Mouse (Mus musculus) heart, embryonic 15.5 days (tissue): ENCODE measurements around the gene Zc3hav1l. TPM values are rescaled to one million over a fixed set of nuclear protein-coding genes. Genes with fewer than 3 reads are reported as not detected.

ENCODE experiments used
- ATAC-seq: fragments of 200-750 bp; cut with Nextera tagmentation; replicated peaks from 2 replicates; pipeline ENCODE4 v1.8.0; 2017; ENCODE audit warnings: low read depth, moderate TSS enrichment; ENCODE audit not compliant: insufficient number of reproducible peaks, insufficient read depth, low FRiP score
- H3K27ac ChIP-seq: fragments of 300-500 bp; sonication (generic); 2 replicates; pipeline ENCODE4 v1.5.1; 2015; ENCODE audit warnings: mild to moderate bottlenecking, inconsistent platforms
- H3K27me3 ChIP-seq: fragments of 300-500 bp; sonication (generic); 2 replicates; pipeline ENCODE4 v1.6.1; 2015; ENCODE audit warnings: inconsistent platforms
- H3K36me3 ChIP-seq: fragments of 300-500 bp; sonication (generic); 2 replicates; pipeline ENCODE4 v1.6.1; 2015; ENCODE audit warnings: mild to moderate bottlenecking, inconsistent platforms
- H3K4me1 ChIP-seq: fragments of 300-500 bp; sonication (generic); replicated peaks from 2 replicates; pipeline ENCODE4 v1.6.1; 2015; ENCODE audit warnings: inconsistent platforms
- H3K4me2 ChIP-seq: fragments of 300-500 bp; sonication (generic); 2 replicates; pipeline ENCODE4 v1.6.1; 2015; ENCODE audit warnings: inconsistent platforms, mild to moderate bottlenecking, moderate library complexity
- H3K4me3 ChIP-seq: fragments of 300-500 bp; sonication (generic); 2 replicates; pipeline ENCODE4 v1.5.1; 2015; ENCODE audit warnings: mild to moderate bottlenecking, inconsistent platforms
- H3K9ac ChIP-seq: fragments of 300-500 bp; sonication (generic); 2 replicates; pipeline ENCODE4 v1.6.1; 2015; ENCODE audit warnings: mild to moderate bottlenecking, inconsistent platforms
- H3K9me3 ChIP-seq: fragments of 300-500 bp; sonication (generic); replicated peaks from 2 replicates; pipeline ENCODE4 v1.6.1; 2016; ENCODE audit warnings: inconsistent platforms
- WGBS: fragments of 180-500 bp; shearing (Covaris S2); methylation state at CpG from one replicate; pipeline ENCODE4 v1.1.7; 2015; ENCODE audit warnings: mixed read lengths; 5-methylcytosine and 5-hydroxymethylcytosine counted together
- polyA plus RNA-seq: library from polyadenylated mRNA; unstranded; fragments of >200 nt; fragmentation: Nextera tagmentation; extraction: Ambion mirVana; gene quantifications from 2 replicates; pipeline ENCODE4 v1.2.1, GENCODE M21; 2015

The Zc3hav1l gene
- polyA plus RNA-seq, 1 experiment from 2014 or later = 5.1 TPM

DNA sequence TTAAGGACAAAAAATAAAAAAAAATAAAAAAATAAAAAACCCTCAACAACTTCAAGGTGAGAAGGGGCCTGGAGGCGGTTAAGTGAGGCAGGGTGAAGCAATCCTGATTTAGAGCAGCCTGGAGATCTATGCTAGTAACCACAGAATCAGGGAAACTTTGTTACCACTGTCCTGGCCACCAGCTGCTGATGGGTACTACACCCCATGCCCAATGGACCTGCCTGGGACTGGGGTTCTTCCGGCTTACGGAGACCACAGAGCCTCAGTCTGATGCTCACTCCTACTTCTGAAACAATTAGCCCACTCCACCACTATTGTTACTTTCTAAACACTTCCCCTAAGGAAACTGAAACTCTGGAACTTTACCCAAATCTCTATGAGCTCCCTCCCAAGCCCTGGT is 54.3 kb downstream of the Zc3hav1l start:
- Histone ChIP-seq H3K4me1 (peaks cover 12% of the 10 kb centered on the region; the same call in 1 of the 2 replicates), H3K9ac (no peak overlapping the region), H3K4me3 (no peak overlapping the region), H3K36me3 (no peaks in the 10 kb centered on the region), H3K27me3 (no peaks in the 10 kb centered on the region), H3K27ac (no peak overlapping the region), H3K9me3 (no peaks in the 10 kb centered on the region), H3K4me2 (no peak overlapping the region)
- WGBS = 69% methylated on average over 3 of the region's 3 CpGs
- no peak for ATAC-seq

DNA sequence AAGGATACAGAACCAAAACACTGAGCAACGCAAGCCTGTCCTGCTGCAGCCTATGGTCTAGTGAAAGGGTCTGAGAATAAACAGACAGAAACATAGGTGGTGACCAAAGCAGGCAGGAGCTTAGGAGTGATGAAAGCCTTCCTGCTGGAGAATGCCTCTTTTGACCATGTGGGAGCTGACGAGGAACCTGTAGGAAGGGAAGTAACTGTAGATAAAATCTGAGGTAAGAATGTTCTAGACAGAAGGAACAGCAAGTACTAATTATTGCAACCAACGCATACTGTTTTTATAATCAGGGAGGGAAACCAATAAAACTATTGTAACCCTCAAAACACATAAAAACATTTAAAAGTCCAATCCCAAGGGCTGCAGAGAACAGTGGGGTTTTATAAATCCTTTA is 54.9 kb downstream of the Zc3hav1l start:
- Histone ChIP-seq H3K27ac (no peak overlapping the region), H3K9ac (no peak overlapping the region), H3K27me3 (no peaks in the 10 kb centered on the region), H3K4me3 (no peak overlapping the region), H3K4me2 (no peak overlapping the region), H3K9me3 (no peaks in the 10 kb centered on the region), H3K4me1 (peaks cover 12% of the 10 kb centered on the region; the same call in 1 of the 2 replicates), H3K36me3 (no peaks in the 10 kb centered on the region)
- 56% methylated on average over 3 of the region's 3 CpGs for WGBS
- no peak for ATAC-seq

DNA sequence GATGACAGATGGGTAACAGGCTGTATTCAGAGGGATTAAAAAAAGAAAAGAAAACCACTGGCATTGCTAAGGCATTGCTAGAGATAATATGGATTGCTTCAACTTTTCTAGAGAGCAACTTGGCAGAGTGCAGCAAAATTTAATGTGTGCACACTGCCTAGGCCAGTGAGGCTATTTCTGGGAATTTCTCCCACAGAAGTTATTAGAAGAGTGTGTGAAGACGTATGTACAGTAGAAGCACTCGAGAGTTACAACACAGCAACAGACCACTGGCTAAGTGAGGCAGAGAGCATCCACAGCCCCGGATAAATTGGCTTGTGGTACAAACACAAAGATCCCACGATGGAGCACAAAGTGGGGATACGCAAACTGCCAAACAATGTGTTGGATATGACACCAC is 56.2 kb downstream of the Zc3hav1l start:
- H3K4me1 ChIP-seq = peaks cover 12% of the 10 kb centered on the region; the same call in 1 of the 2 replicates
- no peak overlapping the region for H3K27ac ChIP-seq
- ATAC-seq = no peak
- no peak overlapping the region for H3K4me3 ChIP-seq
- no peak overlapping the region for H3K4me2 ChIP-seq
- H3K9ac ChIP-seq = no peak overlapping the region
- H3K9me3 ChIP-seq = no peaks in the 10 kb centered on the region
- no peaks in the 10 kb centered on the region for H3K36me3 ChIP-seq
- H3K27me3 ChIP-seq = no peaks in the 10 kb centered on the region
- 68% methylated on average over 5 of the region's 5 CpGs for WGBS

DNA sequence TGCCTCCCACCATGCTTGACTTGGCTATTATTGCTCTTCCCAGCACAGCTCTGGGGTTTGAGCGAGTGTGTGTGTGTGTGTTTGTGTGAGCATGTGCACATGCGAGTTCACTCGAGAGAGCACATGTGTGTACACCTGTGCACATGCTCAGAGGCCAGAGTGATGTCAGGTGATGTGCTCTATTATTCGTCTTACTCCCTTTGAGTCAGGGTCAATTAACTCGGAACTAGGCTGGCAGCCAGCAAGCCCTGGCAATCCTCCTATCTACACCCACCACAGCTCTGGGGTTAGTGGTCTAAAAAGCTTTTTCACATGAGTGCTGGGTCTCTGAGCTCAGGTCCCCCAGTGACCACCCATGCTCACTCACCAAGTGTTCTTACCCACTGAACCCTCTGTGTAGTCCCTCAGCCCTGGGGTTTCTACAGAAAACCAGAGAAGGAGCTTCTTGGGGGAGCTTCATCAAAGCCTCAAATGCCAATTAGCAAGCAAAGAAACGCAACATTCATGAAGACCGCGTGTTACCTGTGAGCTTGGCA is 56.7 kb downstream of the Zc3hav1l start:
- H3K36me3 ChIP-seq = no peaks in the 10 kb centered on the region
- H3K9ac ChIP-seq = no peak overlapping the region
- no peak overlapping the region for H3K4me3 ChIP-seq
- no peak overlapping the region for H3K27ac ChIP-seq
- peaks cover 12% of the 10 kb centered on the region; the same call in 1 of the 2 replicates for H3K4me1 ChIP-seq
- 75% methylated on average over 8 of the region's 8 CpGs for WGBS
- ATAC-seq = no peak
- no peaks in the 10 kb centered on the region for H3K27me3 ChIP-seq
- no peaks in the 10 kb centered on the region for H3K9me3 ChIP-seq
- H3K4me2 ChIP-seq = no peak overlapping the region

DNA sequence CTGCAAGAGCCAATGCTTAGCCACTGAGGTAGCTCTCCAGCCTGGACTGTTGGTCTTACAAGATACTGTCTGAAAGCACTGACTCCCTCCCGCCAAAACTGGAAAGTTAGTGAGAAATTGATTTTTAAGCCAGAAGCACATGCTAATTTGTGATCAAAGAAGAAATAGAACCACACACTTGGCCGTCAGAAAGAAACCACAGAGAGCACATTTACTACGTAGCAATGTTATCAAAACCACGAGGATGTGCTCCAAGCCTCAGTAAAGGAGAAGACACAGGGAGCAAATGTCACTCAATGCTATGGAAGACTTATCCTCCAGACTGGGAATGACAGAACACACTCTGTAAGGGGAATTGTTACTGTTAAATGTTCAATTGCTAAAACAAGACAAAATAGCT is 57.6 kb downstream of the Zc3hav1l start:
- Histone ChIP-seq H3K4me1 (peaks cover 12% of the 10 kb centered on the region; the same call in 1 of the 2 replicates), H3K4me3 (no peak overlapping the region), H3K9ac (no peak overlapping the region), H3K9me3 (no peaks in the 10 kb centered on the region), H3K4me2 (no peak overlapping the region), H3K27me3 (no peaks in the 10 kb centered on the region), H3K36me3 (no peaks in the 10 kb centered on the region), H3K27ac (no peak overlapping the region)
- no peak for ATAC-seq
- WGBS = 78% methylated on average over 4 of the region's 4 CpGs

DNA sequence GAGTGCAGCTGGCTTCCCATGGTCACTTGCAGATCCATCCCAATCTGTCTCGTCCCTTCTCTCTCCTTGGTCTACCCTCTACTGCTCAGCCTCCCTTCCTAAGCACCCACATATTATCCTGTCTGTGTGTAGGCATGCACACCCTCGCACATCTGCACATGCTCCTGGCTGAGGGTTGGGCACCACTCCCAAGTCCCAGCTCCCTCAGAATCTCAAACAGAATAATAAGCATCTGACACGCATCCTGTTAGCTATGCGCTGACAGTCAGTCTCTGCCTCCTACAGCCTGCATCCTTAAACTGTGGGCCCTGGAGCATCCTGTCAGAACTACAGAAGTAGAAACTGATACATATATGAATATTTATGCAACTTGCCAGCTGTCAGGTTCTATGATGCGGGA is 58.4 kb downstream of the Zc3hav1l start:
- no peaks in the 10 kb centered on the region for H3K9me3 ChIP-seq
- H3K4me1 ChIP-seq = peaks cover 12% of the 10 kb centered on the region; the same call in 1 of the 2 replicates
- no peaks in the 10 kb centered on the region for H3K36me3 ChIP-seq
- no peak overlapping the region for H3K4me2 ChIP-seq
- no peak for ATAC-seq
- H3K27me3 ChIP-seq = no peaks in the 10 kb centered on the region
- H3K9ac ChIP-seq = no peak overlapping the region
- no peak overlapping the region for H3K4me3 ChIP-seq
- 77% methylated on average over 5 of the region's 5 CpGs for WGBS
- no peak overlapping the region for H3K27ac ChIP-seq

DNA sequence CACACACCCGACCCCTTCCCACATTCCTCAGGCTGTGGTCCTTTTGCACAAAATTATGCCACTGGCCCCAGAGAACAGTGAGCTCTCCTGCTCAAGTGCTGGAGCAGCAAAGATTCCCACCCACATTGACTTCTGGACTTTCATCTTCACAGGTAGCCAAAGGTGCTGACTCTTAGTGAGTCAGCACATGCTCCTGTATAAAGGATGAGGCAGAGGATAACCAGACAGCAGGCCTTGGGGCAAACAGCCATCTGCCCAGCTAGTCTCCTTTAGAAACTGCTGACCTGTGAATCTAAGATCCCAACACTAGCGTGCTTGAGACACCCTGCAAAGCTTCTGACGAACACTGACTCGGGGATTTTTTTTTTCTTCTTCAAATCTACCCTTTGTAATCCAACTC is 60.7 kb downstream of the Zc3hav1l start:
- H3K36me3 ChIP-seq = no peaks in the 10 kb centered on the region
- 79% methylated on average over 4 of the region's 4 CpGs for WGBS
- H3K9ac ChIP-seq = no peak overlapping the region
- no peak overlapping the region for H3K27ac ChIP-seq
- H3K4me3 ChIP-seq = no peak overlapping the region
- H3K27me3 ChIP-seq = no peaks in the 10 kb centered on the region
- peaks cover 12% of the 10 kb centered on the region; the same call in 1 of the 2 replicates for H3K4me1 ChIP-seq
- no peak for ATAC-seq
- H3K9me3 ChIP-seq = no peaks in the 10 kb centered on the region
- H3K4me2 ChIP-seq = no peak overlapping the region

Other genes with a start within 250 kb of the Zc3hav1l start
- gene Tmem213, start 190.0 kb downstream of the Zc3hav1l start, polyA plus RNA-seq = 1.3 and 2.0 TPM in 2 replicates
- gene Atp6v0a4, start 174.7 kb downstream of the Zc3hav1l start, polyA plus RNA-seq = 0.69 and 0.77 TPM in 2 replicates
- 1.1 and 2.4 TPM in 2 replicates for gene D630045J12Rik, start 45.2 kb downstream of the Zc3hav1l start, polyA plus RNA-seq
- 7.8 and 10.1 TPM in 2 replicates for gene Zc3hav1, start 55.3 kb upstream of the Zc3hav1l start, polyA plus RNA-seq
- 2.3 and 3.5 TPM in 2 replicates for gene Ttc26, start 82.2 kb upstream of the Zc3hav1l start, polyA plus RNA-seq
- 8.4 and 10.7 TPM in 2 replicates for gene Ubn2, start 134.7 kb upstream of the Zc3hav1l start, polyA plus RNA-seq
- 217 and 292 TPM in 2 replicates for gene Fmc1, start 234.2 kb upstream of the Zc3hav1l start, polyA plus RNA-seq